Mouse (Mus musculus) left cerebral cortex, adult 2 months (tissue): ENCODE measurements around the gene Nckap1l. TPM values are rescaled to one million over a fixed set of nuclear protein-coding genes. Genes with fewer than 3 reads are reported as not detected.
A peak's percentile ranks its signal among the peaks of the same experiment; 100 is the strongest.
"Not testable (repeated sequence)": the region's sequence is repeated elsewhere in the genome, so short reads cannot be mapped to it uniquely, and the experiment has no call there.

Experiments
- DNase-seq, 2 experiments: peaks; one replicate each; pipeline ENCODE4 v3.0.0; 2021 to 2022; ENCODE audit warnings: low spot score in 2 of 2, mixed read lengths in 1 of 2; ENCODE audit errors: extremely low spot score in 1 of 2
- H3K27ac ChIP-seq: fragments of 200-600 bp; 2 replicates; pipeline ENCODE4 v1.8.1; 2022
- H3K4me3 ChIP-seq: fragments of 200-600 bp; 2 replicates; pipeline ENCODE4 v1.8.1; 2022
- CTCF ChIP-seq: fragments of 200-600 bp; IDR thresholded peaks from 2 replicates; pipeline ENCODE4 v1.8.1; 2022; ENCODE audit warnings: antibody characterized with exemption, mild to moderate bottlenecking, moderate library complexity
- intact Hi-C: fragments of 180-260 bp; cut with DNase I; formaldehyde crosslinking; loops from one replicate; pipeline ENCODE4 v1.15.1; 2025
- long read RNA-seq, 2 experiments: library from polyadenylated mRNA; stranded (forward); transcript quantifications; one replicate each; pipeline ENCODE4 v2.0.0; 2021; ENCODE audit warnings: borderline mapping rate in 2 of 2
- total RNA-seq, 2 experiments: library from RNA; stranded (reverse); gene quantifications; 2 replicates each; pipeline ENCODE4 v1.2.3; 2021

Gene Nckap1l
- total RNA-seq, result 1 to 10 TPM; 8.3 to 9.2 TPM
- long read RNA-seq, experiment 1, full-length matches to known transcripts, result 9 of 18 reads
- long read RNA-seq, experiment 1, partial matches to known transcripts, result 5 of 18 reads
- long read RNA-seq, experiment 1, other reads (novel, unspliced or antisense), result 4 of 18 reads
- long read RNA-seq, experiment 2, full-length matches to known transcripts, result 12 of 23 reads
- long read RNA-seq, experiment 2, partial matches to known transcripts, result 8 of 23 reads
- long read RNA-seq, experiment 2, other reads (novel, unspliced or antisense), result 3 of 23 reads

DNA sequence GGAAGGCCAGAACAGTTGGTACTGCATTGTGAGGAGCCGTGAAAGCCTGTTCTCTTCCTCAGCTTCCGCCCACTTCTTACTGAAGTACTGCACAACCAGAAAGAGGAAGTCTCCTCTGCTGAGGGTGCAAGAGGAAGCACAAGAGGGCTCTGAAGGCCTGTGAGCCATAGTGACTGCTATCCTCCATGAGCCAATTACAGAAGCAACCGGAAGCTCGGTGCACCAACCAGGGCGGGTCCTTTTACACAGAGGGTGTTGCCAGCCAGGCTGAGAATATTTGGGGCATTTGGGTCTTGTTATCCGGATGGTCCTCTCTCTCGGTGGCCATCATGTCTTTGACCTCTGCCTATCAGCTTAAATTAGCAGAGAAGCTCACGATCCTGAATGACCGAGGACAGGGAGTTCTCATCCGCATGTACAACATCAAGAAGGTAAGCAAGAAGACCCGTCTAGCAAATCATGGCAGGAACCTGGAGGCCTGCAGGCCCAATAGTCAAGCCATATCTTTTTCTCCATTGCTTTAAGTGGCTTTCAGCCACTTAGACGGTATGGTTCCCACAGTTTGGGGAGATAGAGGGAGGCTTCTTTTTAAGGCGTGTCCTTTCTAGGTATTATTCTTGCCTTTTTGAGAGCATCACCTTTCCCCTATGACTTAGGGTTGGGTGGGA lies at the start of gene Nckap1l:
TSS of gene Nckap1l (plus strand) at position 244 of the 668 bp plus-strand sequence.
- DNase-seq, result no peak
- Histone ChIP-seq H3K4me3 (no peak within 1 kb of the TSS), H3K27ac (no peak within 1 kb of the TSS)
- intact Hi-C loops, result no loop called here
- TF ChIP-seq CTCF, result no peak

GRCm38 (mm10) chr15:103405586-103405985 lies 48.0 kb upstream of the Nckap1l start:
- H3K4me3 ChIP-seq, H3K27ac ChIP-seq, DNase-seq, intact Hi-C loops: not testable (repeated sequence)

- no peak for TF ChIP-seq CTCF
- intact Hi-C loops, result no loop called here
- no peak overlapping the region for H3K4me3 ChIP-seq
- H3K27ac ChIP-seq, result no peak overlapping the region
- no peak for DNase-seq
Measured at GRCm38 (mm10) chr15:103427017-103427416, 26.6 kb upstream of the Nckap1l start.

DNA sequence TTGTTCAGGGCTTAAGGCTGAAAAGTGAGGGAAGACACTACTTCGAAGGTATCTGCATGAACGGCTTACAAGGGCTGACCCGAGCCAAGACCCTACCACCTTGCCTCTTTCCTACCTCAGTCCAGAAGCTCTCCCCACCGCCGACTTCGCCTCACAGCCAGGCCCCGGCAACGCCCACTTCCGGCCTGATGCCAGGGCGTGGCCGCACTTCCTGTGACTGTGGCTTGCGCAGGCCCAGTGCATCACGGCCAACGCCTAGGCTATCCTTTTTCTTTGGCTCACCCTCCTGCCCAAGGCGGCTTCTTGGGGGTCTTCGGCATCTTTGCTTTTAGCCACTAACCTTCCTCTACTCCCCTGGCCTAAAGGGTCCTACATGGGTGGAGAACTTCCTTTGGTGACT lies 23.4 kb upstream of the Nckap1l start, which contains the start of gene Gtsf1:
TSS of gene Gtsf1 (minus strand) at position 230 of the 400 bp plus-strand sequence.
- intact Hi-C loops, result no loop called here
- Histone ChIP-seq H3K27ac (no peak within 1 kb of the TSS), H3K4me3 (no peak within 1 kb of the TSS)
- no peak for TF ChIP-seq CTCF
- no peak for DNase-seq

GRCm38 (mm10) chr15:103445966-103446365 lies 7.6 kb upstream of the Nckap1l start:
- H3K4me3 ChIP-seq, intact Hi-C loops, H3K27ac ChIP-seq, DNase-seq: not testable (repeated sequence)

DNA sequence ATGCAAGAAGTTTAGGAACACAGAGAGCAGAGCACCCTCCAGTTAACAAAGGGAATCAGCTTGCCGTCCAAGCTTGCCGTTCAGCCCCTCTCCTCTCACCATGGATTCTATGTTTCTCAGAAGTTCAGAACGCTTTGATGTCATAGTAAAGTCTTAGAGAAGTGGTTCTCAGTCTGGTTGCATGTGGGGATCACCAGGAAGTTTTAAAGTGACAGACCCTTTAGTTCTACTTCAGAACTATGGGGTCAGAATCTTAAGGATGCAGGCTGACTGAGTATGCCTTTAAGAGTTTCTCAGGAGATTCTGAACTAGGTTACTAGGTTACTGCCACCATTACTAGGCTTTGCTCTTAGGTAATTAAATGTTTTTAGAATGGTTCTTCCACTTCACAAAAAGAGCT lies 5.2 kb upstream of the Nckap1l start, which contains the start of gene Gtsf2:
TSS of gene Gtsf2 (minus strand) at position 101 of the 400 bp plus-strand sequence.
- no peak for TF ChIP-seq CTCF
- no peak within 1 kb of the TSS for H3K27ac ChIP-seq

DNA sequence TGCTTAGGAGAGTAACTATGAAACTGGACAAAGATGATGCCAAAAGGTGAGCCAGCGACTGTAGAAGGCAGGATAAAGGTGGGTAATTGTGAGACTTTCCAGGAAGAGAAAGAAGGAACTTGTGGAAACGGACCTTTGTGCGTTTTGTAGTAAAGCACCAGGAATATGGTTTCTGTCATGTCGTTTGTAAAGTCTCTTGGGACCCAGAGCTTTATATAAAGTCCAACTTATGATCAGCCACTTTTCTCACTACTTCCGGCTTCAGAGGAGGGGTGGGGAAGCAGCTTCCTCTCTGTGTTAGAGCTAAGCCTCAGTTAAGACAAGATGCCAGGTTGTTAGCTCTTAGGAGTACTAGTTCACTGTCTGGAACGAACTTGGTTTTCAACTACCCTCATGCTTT lies 855 bp downstream of the Nckap1l start:
- intact Hi-C loops, result no loop called here
- no peak overlapping the region for H3K27ac ChIP-seq
- DNase-seq, result no peak
- no peak for TF ChIP-seq CTCF
- H3K4me3 ChIP-seq, result no peak overlapping the region

More for the DNA sequence above, 5.2 kb upstream of the Nckap1l start, which contains the start of gene Gtsf2:
- intact Hi-C loops, result no loop called here
- DNase-seq, result no peak
- H3K4me3 ChIP-seq, result no peak within 1 kb of the TSS

DNA sequence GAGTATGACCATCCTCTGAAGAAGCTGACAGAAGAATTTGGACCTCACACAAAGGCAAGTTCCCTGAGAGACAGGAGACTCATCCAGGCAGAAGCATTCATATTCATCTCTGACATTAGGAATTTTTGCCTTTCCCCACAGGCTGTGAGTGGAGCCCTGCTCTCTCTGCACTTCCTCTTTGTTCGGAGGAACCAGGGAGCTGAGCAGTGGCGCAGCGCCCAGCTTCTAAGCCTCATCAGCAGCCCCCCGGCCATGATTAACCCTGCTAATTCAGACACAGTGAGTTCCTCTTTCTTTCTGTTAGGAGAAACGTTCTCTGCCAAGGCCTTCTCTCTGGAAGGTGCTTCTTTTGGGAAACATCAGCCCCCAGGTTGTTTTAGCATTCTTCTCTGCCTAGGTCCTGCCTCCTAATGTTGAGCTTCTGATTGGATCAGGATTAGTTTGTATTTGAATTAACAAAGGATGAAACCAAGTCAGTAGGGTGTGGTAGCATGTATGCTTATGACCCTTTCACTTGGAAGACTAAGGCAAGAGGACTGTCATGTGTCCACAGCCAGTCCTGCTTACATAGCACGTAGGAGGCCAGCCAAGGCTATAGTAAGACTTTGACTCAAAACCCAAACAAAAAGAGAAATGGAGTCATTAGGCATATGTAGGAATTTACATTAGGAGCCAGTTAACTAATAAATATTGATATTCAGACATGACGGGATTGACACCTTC lies 9.1 kb downstream of the Nckap1l start:
- no peak overlapping the region for H3K27ac ChIP-seq
- intact Hi-C loops, result no loop called here

GRCm38 (mm10) chr15:103471488-103472194 lies 18.0 kb downstream of the Nckap1l start:
- DNase-seq, result no peak

More for the DNA sequence above, 9.1 kb downstream of the Nckap1l start:
- DNase-seq, result no peak
- H3K4me3 ChIP-seq, result no peak overlapping the region
- no peak for TF ChIP-seq CTCF

GRCm38 (mm10) chr15:103472265-103472664 lies 18.7 kb downstream of the Nckap1l start:
- no peak overlapping the region for H3K27ac ChIP-seq
- H3K4me3 ChIP-seq, result no peak overlapping the region
- no peak for DNase-seq
- intact Hi-C loops, result no loop called here
- no peak for TF ChIP-seq CTCF

More at GRCm38 (mm10) chr15:103471488-103472194, 18.0 kb downstream of the Nckap1l start:
- intact Hi-C loops, result no loop called here
- H3K4me3 ChIP-seq, result no peak overlapping the region
- no peak overlapping the region for H3K27ac ChIP-seq
- TF ChIP-seq CTCF, result no peak

DNA sequence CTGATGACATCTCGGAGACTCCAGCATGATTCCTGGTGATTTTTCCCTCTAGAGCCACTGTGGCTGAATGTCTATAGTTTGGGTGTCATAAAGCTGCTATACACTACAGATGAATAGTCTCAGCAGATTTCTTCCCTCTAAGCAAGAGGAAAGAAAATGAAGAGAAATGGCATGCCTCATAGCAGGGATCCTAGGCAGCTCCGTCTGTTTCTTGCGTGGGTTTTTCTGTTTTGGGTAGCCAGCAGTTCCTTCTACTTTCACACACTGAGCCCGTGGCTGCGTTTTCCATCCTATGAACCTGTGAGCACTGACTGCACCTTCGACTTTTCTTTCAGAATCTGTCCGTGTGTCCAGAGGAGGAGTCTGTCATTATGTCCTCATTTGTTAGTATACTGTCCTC lies 19.6 kb downstream of the Nckap1l start:
- intact Hi-C loops, result no loop called here
- TF ChIP-seq CTCF, result no peak
- no peak for DNase-seq
- Histone ChIP-seq H3K27ac (0 out of 2 replicates have a peak overlapping the region, but pooled peaks have one; percentile 40), H3K4me3 (no peak overlapping the region)
